Mouse (Mus musculus) stomach, embryonic 15.5 days (tissue): ENCODE results near the gene Rbm26. TPM values are rescaled to one million over a fixed set of nuclear protein-coding genes. Genes with fewer than 3 reads are reported as not detected.

Experiments
- ATAC-seq: fragments of 200-750 bp; cut with Nextera tagmentation; 2 replicates; pipeline ENCODE4 v1.8.0; 2017; ENCODE audit warnings: low read depth, moderate number of reproducible peaks, moderate TSS enrichment; ENCODE audit not compliant: insufficient read depth, low FRiP score
- H3K27ac ChIP-seq: fragments of 300-500 bp; sonication (generic); 2 replicates; pipeline ENCODE4 v1.5.1; 2015; ENCODE audit warnings: mild to moderate bottlenecking, inconsistent platforms
- H3K27me3 ChIP-seq: fragments of 300-500 bp; sonication (generic); replicated peaks from 2 replicates; pipeline ENCODE4 v1.6.1; 2015; ENCODE audit warnings: inconsistent platforms
- H3K36me3 ChIP-seq: fragments of 300-500 bp; sonication (generic); 2 replicates; pipeline ENCODE4 v1.6.1; 2015; ENCODE audit warnings: inconsistent platforms
- H3K4me1 ChIP-seq: fragments of 300-500 bp; sonication (generic); 2 replicates; pipeline ENCODE4 v1.6.1; 2015; ENCODE audit warnings: inconsistent platforms
- H3K4me2 ChIP-seq: fragments of 300-500 bp; sonication (generic); 2 replicates; pipeline ENCODE4 v1.6.1; 2015; ENCODE audit warnings: mild to moderate bottlenecking, inconsistent platforms
- H3K4me3 ChIP-seq: fragments of 300-500 bp; sonication (generic); replicated peaks from 2 replicates; pipeline ENCODE4 v1.5.1; 2015; ENCODE audit warnings: inconsistent platforms
- H3K9ac ChIP-seq: fragments of 300-500 bp; sonication (generic); 2 replicates; pipeline ENCODE4 v1.6.1; 2015; ENCODE audit warnings: inconsistent platforms
- H3K9me3 ChIP-seq: fragments of 300-500 bp; sonication (generic); 2 replicates; pipeline ENCODE4 v1.6.1; 2016; ENCODE audit warnings: inconsistent platforms
- WGBS: fragments of 180-500 bp; shearing (Covaris S2); methylation state at CpG from one replicate; pipeline ENCODE4 v1.1.7; 2015; 5-methylcytosine and 5-hydroxymethylcytosine counted together
- polyA plus RNA-seq: library from polyadenylated mRNA; unstranded; fragments of >200 nt; fragmentation: Nextera tagmentation; extraction: Ambion mirVana; gene quantifications from 2 replicates; pipeline ENCODE4 v1.2.1, GENCODE M21; 2015

The Rbm26 gene
- 30.8 and 32.8 TPM in 2 replicates for polyA plus RNA-seq

DNA sequence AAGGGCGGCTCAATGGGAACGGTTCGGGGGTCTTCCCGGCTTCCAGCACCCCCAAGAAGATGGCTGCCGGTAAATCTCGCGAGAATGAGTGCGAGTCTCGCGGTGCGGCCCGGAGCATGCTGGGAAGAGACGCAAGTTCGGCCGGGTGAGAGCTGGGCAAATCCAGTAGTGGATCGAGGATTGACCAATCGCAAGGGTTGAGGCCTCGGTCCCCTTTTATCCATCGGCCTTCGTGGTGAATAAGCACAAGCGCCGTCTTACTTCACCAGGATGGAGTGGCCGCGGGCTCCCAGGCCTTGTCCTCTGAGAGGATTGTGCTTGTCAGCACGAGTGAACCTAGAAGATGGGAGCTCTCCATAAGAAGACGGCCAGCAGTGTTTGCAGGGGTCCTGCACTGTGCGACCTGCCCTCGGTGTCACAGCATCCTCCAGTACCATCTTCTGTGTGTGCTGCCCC, at the start of gene Rbm26:
Gene Rbm26, minus strand, starts transcription at position 90 of the 456 bp plus-strand sequence.
- Histone ChIP-seq H3K4me2 (peak within 1 kb of the TSS; percentile 73), H3K9me3 (no peaks in the 10 kb centered on the region), H3K9ac (peak within 1 kb of the TSS; percentile 94), H3K27ac (peak within 1 kb of the TSS; percentile 93), H3K4me1 (peaks cover 13% of the 10 kb centered on the region; the same call in 1 of the 2 replicates), H3K36me3 (no peaks in the 10 kb centered on the region), H3K27me3 (no peaks in the 10 kb centered on the region), H3K4me3 (peak within 1 kb of the TSS; percentile 95)
- WGBS = under 1% methylated on average over 28 of the region's 28 CpGs
- ATAC-seq = peak; percentile 96

DNA sequence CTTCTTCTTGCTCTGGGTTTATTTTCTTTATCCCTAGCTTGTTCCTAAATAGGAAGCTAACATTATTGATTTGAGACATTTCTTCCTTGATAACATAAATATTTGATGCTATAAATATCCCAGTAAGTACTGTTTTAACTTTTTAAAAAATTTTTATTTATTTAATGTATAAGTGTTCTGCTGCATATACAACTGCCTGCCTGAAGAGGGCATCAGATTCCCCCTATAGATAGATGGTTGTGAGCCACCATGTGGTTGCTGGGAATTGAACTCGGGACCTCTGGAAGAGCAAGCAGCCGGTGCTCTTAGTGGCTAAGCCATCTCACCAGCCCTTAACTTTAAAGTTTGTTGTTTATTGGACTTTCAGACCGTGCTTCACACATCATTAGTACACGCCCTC, 48.7 kb upstream of the Rbm26 start:
- ATAC-seq = no peak
- 87% methylated on average over 4 of the region's 4 CpGs for WGBS
- H3K9me3 ChIP-seq = no peaks in the 10 kb centered on the region
- no peak overlapping the region for H3K4me2 ChIP-seq
- H3K27me3 ChIP-seq = no peaks in the 10 kb centered on the region
- no peaks in the 10 kb centered on the region for H3K4me1 ChIP-seq
- no peak overlapping the region for H3K4me3 ChIP-seq
- H3K27ac ChIP-seq = no peak overlapping the region
- no peaks in the 10 kb centered on the region for H3K36me3 ChIP-seq
- no peak overlapping the region for H3K9ac ChIP-seq

DNA sequence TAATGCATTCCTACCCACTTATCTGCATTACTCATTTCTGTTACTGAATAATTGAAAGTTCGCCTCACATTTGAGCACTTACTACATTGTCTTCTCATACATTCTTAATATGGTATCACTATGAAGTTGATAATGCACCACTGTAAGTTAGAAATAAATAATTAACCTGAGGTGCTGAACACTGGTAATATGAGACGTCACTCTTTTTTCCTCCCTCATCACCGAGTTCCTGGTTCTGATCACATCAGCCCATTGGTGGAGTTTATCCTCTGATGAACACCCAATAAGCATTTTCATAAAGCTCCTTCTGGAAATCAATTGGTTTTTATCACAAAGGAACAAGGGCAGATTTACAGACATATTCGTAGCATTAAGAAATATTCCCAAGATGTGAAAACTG, 45.1 kb upstream of the Rbm26 start:
- Histone ChIP-seq H3K4me1 (no peaks in the 10 kb centered on the region), H3K9me3 (no peaks in the 10 kb centered on the region), H3K4me2 (no peak overlapping the region), H3K36me3 (no peaks in the 10 kb centered on the region), H3K27ac (no peak overlapping the region), H3K27me3 (no peaks in the 10 kb centered on the region), H3K4me3 (no peak overlapping the region), H3K9ac (no peak overlapping the region)
- 75% methylated on average over 4 of the region's 4 CpGs for WGBS
- peak; percentile 39 for ATAC-seq

DNA sequence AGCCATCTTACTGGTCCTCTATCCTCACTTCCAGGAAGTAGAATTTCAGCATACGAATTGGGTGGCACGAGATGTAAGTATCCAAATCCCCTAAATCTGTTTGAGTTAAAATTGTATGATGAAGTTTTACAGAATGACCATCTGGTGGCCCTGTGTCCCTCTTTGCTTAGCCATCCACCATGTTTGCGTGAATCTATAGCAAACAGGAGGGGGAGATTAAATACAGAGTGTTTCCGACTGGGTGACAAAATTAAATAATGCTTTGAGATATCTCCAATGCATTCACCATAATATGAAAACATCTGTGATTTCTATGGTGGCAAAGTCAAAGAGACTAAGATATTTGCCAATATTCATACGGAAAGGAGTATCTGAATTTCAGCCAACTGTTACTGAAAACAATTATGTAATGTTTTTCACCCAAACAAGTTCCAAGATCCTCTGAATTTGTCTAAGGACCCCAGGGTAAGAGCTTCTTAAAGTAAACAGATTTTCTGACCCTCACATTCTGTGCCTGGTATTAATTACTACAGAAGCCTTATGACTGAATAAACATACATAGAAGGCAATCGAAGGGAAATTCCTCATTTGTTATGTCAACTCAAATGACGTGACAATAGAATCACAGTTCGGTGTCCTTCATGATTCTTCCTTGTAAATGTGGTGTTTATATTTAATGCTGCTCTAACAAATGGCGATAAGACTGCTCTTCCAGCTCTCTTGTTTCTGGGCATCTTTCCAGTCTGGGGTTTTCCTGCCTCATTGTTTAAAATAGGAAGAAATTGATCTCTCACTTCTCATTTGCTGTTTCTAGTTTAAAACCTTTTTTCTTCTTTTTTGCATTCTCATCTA, 42.6 kb upstream of the Rbm26 start:
- ATAC-seq = no peak
- no peaks in the 10 kb centered on the region for H3K27me3 ChIP-seq
- no peak overlapping the region for H3K4me2 ChIP-seq
- no peak overlapping the region for H3K4me3 ChIP-seq
- no peaks in the 10 kb centered on the region for H3K4me1 ChIP-seq
- 42% methylated on average over 9 of the region's 9 CpGs for WGBS
- H3K9me3 ChIP-seq = no peaks in the 10 kb centered on the region
- H3K36me3 ChIP-seq = no peaks in the 10 kb centered on the region
- H3K9ac ChIP-seq = no peak overlapping the region
- peak overlapping the region; percentile 21; the same call in 1 of the 2 replicates for H3K27ac ChIP-seq

DNA sequence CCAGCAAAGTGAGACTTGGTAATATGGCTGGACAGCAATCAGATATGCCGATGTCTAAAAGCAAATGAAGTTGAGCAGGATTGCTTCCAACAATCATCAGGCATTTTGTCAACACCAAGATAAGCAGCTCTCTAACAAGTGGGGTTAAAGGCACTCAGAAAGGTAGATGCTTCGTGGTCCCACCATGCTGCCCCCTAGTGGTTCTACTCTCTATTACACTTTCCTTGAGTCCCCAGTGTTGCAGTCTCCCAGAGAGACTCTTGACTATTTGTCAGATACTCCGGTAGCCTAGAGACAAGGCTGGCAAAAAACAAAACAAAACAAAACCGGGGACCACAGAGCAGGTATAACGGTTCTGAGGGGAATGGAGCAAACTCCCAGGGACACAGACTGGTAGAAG, 21.3 kb upstream of the Rbm26 start:
- Histone ChIP-seq H3K4me3 (no peak overlapping the region), H3K4me1 (no peaks in the 10 kb centered on the region), H3K9ac (no peak overlapping the region), H3K9me3 (no peaks in the 10 kb centered on the region), H3K4me2 (no peak overlapping the region), H3K27ac (no peak overlapping the region), H3K36me3 (no peaks in the 10 kb centered on the region), H3K27me3 (no peaks in the 10 kb centered on the region)
- WGBS = 51% methylated on average over 5 of the region's 5 CpGs
- peak; percentile 22; the same call in 1 of the 2 replicates for ATAC-seq

DNA sequence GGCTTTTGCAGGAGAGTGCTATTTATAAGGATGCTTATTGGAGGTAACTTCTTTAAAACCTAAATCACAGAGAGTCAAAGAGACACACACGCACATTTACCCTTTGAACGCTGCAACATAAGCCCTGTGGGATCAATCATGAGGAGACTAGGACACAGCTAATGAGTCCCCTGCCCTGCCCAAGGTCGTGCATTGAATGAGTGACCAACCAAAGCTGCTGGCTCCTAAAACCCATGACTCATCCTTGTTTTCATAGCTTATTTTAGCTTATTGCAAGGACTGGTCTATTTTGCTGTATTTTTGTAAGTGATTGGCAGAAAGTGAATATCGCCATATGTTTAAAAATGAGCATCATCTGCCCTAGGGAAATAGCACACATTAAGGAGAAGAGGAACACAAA, 17.6 kb upstream of the Rbm26 start:
- ATAC-seq = no peak
- H3K9ac ChIP-seq = no peak overlapping the region
- no peaks in the 10 kb centered on the region for H3K9me3 ChIP-seq
- H3K27ac ChIP-seq = no peak overlapping the region
- H3K4me2 ChIP-seq = no peak overlapping the region
- no peaks in the 10 kb centered on the region for H3K4me1 ChIP-seq
- H3K27me3 ChIP-seq = no peaks in the 10 kb centered on the region
- WGBS = 53% methylated on average over 4 of the region's 4 CpGs
- H3K36me3 ChIP-seq = no peaks in the 10 kb centered on the region
- no peak overlapping the region for H3K4me3 ChIP-seq

DNA sequence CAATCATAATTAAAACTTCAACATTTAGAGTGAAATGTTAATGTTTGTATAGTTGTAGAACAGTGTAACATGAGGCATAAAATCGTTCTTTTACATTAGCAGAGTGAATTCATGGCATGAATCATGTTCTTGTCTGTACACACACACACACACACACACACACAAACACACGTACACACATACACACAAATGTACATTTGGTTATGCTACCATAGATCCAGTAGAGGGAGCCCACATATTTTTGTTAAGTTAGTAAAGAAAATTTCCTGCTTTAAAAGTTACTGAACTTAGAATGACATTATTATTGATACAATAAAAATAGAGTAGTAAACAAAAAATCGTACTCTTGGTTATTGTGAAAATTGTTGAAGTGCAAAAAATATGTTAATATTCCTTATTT, 7.7 kb upstream of the Rbm26 start:
- H3K4me2 ChIP-seq = no peak overlapping the region
- no peaks in the 10 kb centered on the region for H3K9me3 ChIP-seq
- no peak for ATAC-seq
- no peaks in the 10 kb centered on the region for H3K4me1 ChIP-seq
- no peak overlapping the region for H3K9ac ChIP-seq
- H3K27me3 ChIP-seq = no peaks in the 10 kb centered on the region
- H3K4me3 ChIP-seq = no peak overlapping the region
- H3K36me3 ChIP-seq = no peaks in the 10 kb centered on the region
- 46% methylated on average over 3 of the region's 3 CpGs for WGBS
- H3K27ac ChIP-seq = no peak overlapping the region

DNA sequence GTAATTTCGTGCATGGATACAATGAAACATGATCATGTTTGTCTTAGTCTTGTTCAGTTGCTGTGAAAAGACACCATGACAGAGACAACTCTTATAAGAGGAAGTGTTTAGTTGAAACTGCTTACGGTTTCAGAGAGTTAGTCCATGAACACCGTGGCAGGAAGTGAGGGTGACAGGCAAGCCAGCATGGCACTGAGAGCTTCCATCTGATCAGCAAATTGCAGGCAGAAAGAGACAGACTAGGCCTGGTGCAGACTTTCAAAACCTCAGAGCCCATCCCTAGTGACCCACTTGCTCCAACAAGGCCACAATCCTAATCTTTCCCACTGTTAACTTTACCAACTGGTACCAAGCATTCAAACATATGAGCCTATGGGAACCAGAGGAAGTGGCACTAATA, 5.7 kb upstream of the Rbm26 start:
- H3K36me3 ChIP-seq = no peaks in the 10 kb centered on the region
- no peak overlapping the region for H3K4me3 ChIP-seq
- no peak overlapping the region for H3K4me2 ChIP-seq
- no peak overlapping the region for H3K9ac ChIP-seq
- H3K27ac ChIP-seq = no peak overlapping the region
- H3K4me1 ChIP-seq = no peaks in the 10 kb centered on the region
- WGBS = 73% methylated on average over 3 of the region's 3 CpGs
- H3K27me3 ChIP-seq = no peaks in the 10 kb centered on the region
- no peak for ATAC-seq
- no peaks in the 10 kb centered on the region for H3K9me3 ChIP-seq

DNA sequence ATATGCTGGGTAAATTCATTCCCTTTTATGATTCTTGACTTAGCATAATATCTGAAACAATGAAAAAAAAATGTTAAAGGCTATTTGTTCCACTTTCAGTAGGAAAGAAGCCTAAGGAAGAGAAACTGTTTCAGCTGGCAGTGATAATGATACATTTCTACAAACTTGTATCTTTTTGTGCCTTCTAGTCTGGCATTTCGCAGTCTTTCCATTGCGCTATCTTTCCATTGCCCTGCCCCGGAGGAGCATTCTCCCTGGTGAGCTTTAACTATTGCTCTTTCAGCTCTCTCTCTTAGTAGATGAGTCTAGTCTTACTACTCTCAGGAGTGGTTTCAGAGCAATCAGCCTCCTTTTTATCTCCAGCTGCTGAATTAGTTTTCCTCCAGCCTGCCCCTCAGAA, 2.6 kb upstream of the Rbm26 start:
- Histone ChIP-seq H3K9ac (no peak overlapping the region), H3K27me3 (no peaks in the 10 kb centered on the region), H3K4me3 (no peak overlapping the region), H3K4me2 (no peak overlapping the region), H3K4me1 (peaks cover 10% of the 10 kb centered on the region; the same call in 1 of the 2 replicates), H3K9me3 (no peaks in the 10 kb centered on the region), H3K27ac (no peak overlapping the region), H3K36me3 (no peaks in the 10 kb centered on the region)
- 94% methylated on average over 3 of the region's 3 CpGs for WGBS
- no peak for ATAC-seq

DNA sequence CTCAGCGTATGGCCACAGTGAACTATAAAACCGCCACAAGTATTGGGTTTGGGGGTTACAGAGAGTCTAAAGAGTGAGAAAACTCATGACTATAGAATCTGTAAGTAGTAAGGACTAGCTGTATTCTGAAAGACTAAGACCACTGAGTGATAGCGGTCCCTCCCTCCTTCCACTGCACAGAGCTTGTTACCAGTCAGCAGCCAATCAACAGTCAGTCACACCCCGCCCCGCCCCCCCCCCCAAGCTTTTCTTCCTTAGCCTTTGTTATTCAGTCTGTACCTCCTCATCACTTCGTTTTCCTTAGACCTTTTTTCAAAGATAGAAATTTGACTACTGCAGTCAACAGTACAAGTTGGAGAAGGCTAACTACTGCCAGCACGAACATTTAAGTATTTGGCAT, 1.9 kb upstream of the Rbm26 start:
- H3K36me3 ChIP-seq = no peaks in the 10 kb centered on the region
- 53% methylated on average over 7 of the region's 7 CpGs for WGBS
- peaks cover 13% of the 10 kb centered on the region; the same call in 1 of the 2 replicates for H3K4me1 ChIP-seq
- no peaks in the 10 kb centered on the region for H3K9me3 ChIP-seq
- no peak overlapping the region for H3K27ac ChIP-seq
- no peak overlapping the region for H3K4me3 ChIP-seq
- no peak overlapping the region for H3K4me2 ChIP-seq
- H3K9ac ChIP-seq = no peak overlapping the region
- ATAC-seq = no peak
- no peaks in the 10 kb centered on the region for H3K27me3 ChIP-seq

DNA sequence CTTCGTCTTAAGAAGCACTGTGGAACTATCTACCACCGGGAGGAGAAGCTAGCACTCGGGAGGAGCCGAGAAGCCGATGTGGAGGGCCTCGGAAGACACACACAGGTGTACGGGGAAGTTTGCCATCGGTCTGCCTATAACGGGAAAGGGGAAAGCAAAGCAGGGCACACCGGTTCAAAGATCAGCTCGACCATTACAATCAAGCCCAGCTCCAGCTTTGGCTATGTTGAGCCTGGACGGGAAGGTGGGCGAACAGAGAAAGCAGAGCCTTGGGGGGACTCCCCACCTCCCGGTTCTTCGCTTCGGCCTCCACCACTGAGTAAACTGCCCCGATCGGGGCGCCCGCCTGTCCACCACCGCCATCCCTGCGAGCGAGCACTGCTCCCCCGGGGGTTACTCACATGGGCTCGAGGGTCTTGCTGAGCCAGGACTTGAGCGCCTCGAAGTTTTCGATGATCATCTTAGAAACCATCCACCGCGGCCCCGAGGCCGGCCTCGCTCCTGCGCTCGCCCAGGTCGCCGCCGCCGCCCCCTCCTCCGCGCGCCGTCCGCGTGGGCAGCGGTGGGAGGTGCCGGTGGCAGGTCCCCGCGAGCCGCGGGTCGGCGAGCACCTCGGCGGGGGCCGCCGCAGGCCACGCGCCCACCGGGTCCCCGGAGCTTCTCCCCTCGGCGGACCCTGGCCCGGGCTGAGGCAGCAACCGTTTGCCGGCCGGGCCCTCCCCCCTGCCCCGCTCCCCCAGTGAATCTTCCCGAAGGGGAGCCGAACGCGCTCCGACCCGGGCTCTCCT, 552 bp downstream of the Rbm26 start:
- Histone ChIP-seq H3K4me2 (peak overlapping the region; percentile 71), H3K4me1 (peaks cover 13% of the 10 kb centered on the region; the same call in 1 of the 2 replicates), H3K27me3 (no peaks in the 10 kb centered on the region), H3K27ac (peak overlapping the region; percentile 93), H3K9ac (peak overlapping the region; percentile 94), H3K36me3 (no peaks in the 10 kb centered on the region), H3K9me3 (no peaks in the 10 kb centered on the region), H3K4me3 (peak overlapping the region; percentile 95)
- WGBS = under 1% methylated on average over 71 of the region's 74 CpGs
- peak; percentile 68 for ATAC-seq

DNA sequence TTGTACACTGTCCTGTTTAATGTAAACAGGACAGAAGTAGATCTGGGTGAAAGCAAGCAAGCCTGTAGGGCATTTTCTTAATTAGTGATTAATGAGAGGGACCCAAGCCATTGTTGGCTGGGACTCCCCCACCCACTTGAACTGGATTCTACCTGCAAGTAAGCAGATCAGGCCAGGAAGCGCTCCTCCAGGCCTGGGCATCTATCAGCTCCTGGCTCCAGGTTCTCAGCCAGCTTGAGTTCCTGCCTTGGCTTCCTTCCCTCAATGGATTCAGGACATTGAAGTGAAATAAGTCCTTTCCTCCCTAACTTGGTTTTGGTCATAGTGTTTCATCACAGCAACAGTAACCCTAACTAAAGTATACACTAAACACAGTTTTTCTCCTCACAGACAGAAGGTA, 9.9 kb downstream of the Rbm26 start:
- Histone ChIP-seq H3K4me1 (no peaks in the 10 kb centered on the region), H3K4me2 (no peak overlapping the region), H3K4me3 (no peak overlapping the region), H3K27me3 (no peaks in the 10 kb centered on the region), H3K36me3 (no peaks in the 10 kb centered on the region), H3K9me3 (no peaks in the 10 kb centered on the region), H3K27ac (no peak overlapping the region), H3K9ac (no peak overlapping the region)
- 89% methylated on average over 1 of the region's 1 CpGs for WGBS
- ATAC-seq = no peak
